Mouse (Mus musculus): Measurements from ENCODE around the gene Pik3r1. TPM values are rescaled to one million over a fixed set of nuclear protein-coding genes. Genes with fewer than 3 reads are reported as not detected.

Pik3r1 gene
- total and polyA plus RNA-seq, 3 experiments, result 13.4 to 125 (median 71.0) TPM

DNA sequence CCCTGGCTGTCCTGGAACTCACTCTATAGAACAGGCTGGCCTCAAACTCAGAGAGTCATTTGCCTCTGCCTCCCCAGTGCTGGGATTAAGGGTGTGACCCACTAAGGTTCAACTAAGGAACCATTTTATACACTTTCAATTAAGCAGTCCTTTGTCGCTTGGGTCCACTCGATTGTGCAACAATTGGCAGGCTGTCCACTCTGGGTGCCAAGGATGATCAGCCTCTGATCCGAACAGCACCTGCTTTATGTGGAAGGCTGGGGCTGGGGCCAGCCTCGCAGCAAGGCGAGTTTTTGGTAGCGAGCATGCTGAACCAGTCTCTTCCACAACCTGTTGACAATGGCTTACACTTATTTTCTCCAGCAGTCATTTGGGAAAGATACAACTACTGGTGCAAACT is 29.2 kb downstream of the Pik3r1 start:
- peak; percentile 70 for DNase-seq

DNA sequence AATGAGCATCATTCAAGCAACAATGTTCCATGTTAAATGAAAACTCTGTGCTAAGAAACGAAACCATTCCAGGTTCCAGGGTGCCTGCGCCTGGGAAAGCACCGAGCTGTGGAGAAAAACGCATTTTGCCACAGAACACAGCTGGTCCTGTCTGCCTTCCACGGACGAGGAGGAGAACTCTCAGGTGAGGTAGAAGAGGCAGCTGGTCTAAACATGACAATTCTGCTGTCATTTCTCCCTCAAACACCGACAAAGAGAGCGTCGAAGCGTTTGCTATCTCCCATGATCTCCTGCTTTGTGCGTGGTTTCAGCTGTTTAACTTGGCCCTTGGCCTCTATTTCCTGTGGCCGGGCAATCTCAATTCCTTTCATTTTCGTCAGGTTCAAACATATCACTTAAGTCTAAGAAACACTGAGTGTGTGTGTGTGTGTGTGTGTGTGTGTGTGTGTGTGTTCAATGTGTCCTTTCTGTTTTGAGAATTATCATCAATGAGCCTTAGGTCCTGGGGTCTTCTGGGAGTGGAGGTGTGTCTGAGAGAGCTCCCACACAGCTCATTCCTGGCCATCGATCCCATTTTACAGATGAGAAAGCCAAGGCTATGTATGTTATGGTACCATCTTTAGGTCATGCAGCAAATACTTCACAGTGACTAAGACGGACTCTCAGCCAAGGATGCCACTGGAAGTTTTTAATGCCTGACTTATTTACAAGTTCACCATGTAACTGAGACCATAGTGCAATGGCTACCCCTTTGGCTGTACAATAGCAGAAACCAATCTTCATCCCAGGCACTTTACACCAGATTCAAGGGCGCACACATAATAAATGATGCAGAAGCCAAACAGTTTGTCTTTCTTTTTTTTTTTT is 31.3 kb downstream of the Pik3r1 start:
- DNase-seq, result no peak

DNA sequence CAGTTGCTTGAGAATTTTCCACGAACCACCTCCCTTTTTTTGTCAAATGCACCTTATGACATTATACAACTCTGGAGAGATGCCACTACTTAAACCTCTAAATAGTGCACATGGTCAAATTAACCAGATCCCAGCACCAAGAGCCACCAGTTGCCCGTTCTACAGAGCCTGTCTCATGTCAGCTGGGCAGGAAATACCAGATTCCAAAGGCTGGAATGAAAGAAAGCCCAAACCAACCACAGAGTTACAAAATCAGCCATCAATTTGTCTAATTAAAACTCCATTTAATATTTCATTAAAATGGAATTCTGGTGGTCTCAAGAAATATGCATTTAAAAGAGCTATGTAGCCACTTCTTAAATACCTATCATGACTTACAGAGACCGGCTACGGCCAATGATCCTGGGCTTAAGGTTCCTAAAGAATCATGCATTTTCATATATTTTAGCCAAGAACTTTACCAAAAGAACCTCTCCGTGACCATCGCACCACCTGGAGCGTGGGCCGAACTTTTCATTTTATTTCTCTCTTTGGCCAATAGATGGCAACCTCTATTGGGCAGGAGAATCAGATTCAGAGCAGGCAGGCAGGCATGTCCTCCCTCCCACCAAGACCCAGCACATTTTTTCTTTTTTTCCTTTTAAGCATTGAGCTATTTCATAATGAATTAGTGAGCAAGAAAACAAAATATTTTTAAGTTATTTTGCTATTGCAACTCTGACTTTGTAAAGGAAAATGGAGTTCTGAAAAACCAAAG is 32.5 kb downstream of the Pik3r1 start:
- DNase-seq, result no peak

DNA sequence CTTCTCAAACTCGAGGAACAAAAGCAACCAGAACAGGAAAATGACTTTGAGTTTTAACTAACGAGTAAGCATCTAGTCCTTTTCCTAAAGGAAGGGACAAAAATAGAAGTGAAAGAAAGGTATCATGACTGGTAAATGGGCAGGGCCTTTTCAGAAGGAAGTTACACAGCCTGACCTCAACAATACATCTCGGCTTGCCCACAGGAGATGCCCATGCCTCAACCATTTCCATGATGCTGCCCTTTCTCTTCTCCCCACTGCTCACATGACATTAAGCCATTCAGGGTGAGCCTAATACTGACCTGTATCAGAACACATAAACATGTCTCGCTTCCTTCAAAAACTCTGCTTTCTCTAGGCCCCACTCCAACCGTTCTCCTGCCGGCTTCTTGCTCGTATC is 33.8 kb downstream of the Pik3r1 start:
- DNase-seq, result no peak

DNA sequence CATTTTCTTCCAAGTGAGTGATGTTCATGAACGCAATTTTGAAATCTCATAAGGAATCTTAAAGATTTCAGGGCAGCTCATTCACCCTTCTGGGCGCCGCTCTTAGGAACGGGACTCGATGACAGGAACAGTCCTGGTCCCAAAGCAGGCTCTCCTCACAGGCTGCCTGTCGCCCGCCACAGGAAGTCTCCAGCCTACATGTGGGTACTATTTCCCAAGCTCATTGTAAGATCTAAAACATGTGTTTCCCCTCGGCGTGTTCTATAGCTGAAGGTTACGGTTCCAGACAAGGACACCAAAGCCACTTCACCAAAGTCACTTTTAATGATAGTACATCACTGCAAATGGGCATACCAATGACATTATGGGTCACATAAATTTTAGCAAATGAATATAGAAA is 35.3 kb downstream of the Pik3r1 start:
- no peak for DNase-seq

DNA sequence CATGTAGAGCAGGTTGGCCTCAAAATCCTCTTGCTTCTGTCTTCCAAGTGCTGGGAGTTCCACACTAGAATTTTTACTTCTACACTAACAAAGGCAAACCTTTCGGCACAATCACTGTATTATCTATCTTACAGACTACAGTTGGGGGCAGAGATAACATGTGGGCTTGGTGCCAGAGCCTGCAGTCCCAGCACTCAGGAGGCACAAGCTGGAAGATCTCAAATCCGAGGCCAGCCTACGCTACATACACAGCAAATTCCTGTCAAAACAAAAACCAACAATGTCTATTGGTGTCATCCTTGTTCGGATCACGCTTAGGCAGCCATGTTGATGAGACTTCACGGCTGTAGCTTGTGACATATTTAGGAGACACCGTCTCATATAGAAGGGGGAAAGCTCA is 36.2 kb downstream of the Pik3r1 start:
- DNase-seq, result no peak

DNA sequence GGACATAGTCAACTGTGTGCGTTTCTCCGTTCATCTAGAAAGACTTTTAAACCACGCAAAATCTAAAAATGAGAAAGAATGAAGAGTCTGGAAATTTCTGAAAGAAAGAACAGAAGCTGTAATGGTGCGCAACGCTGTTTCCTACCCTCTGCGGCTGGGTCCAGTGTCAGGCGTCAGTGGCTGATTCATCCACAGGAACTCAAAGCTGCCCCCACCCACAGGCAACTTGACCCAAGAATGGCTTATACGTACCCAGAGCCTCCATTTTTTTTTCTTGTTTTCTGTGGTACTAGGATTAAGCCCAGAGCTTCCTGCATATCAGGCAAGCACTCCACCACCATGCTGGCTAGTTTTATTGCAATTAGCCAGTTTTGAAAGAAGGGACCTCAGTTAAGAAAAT is 37.7 kb downstream of the Pik3r1 start:
- no peak for DNase-seq

DNA sequence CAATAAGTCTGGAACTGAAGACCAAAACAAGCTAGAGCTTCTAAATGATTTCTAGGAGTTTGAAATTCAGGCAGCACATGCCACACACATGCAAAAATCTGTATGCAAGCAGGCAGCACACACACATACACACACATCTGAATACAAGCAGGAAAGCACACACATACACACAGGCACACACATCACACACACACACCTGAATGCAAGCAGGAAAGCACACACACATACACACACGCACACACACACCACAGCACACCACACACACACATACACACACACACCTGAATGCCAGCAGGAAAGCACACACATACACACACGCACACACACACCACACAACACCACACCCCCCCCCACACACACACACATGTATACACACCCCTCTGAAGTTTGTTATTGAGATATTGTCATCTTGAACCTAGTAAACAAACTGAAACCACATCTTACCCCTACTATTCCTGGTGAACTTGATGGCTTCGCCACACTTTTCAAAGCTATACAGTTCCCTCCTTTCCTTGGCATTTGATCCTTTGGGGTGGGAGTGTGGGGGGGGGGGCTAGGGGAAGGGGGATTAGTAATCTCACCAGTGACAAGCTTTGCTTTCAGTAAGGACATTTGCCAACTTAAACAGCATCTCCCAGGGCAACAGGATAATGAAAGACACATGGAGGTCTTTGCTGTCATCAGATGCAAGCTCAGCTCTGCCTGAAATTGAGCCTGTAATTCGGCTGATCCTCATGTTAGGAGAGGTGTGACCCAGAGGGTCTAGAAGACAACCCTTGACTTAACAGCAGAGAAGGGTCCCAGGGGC is 38.6 kb downstream of the Pik3r1 start:
- no peak for DNase-seq

DNA sequence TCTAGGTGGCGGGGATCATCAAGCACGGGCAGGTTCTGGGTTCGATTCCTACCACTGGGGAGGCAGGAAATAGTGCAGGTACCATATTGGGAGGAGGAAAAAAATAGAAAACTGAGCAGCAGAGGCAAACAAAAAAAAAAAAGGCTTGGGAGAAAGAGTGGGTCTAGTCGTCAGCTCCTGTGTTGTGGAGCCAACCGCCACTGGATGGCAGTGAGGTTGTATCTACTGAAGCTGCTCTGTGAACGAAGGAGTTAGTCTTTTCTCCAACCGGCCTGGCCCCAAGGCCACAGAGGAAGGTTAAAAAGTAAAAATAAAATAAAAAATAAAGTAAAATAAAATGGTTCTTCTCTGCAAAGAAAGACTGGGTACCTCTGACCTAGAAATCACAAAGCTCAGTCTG is 39.2 kb downstream of the Pik3r1 start:
- no peak for DNase-seq

DNA sequence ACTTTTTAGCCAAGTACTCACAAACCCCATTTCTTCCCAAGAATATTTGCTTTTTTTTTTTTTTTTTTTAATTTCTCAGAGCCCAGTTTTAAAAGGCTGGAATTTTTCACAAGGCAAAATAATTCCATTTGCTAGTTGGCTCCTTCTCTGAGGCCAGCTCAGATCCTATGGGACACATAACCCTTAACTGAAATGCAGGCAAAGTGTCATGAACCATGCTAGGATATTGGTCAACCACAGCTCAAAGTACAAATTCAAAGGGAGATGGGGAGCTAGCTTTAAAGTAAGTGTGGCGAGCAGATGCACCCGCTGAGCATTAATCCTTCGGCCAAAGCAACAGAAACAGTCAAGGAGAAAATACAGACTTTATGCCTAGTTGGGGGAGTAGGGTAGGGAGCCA is 39.7 kb downstream of the Pik3r1 start:
- DNase-seq, result no peak

DNA sequence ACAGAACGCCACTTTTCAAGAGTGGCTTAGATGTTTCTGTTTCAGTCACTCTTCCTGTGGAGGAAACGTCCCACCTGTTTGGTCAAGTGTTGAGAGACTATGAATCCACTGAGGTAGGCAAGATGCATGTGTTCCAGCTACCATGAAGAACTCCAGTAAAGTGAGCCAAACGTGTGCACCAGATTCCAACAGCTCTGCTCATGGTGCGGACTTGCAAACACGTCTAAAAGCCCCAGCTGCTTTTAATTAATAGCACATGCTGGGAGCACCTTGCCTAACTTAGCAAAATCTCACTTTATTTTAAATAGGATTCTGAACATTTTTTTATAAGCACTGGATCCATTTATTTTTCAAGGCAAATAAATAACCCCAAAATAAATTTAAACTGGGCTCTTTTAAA is 40.2 kb downstream of the Pik3r1 start:
- no peak for DNase-seq

DNA sequence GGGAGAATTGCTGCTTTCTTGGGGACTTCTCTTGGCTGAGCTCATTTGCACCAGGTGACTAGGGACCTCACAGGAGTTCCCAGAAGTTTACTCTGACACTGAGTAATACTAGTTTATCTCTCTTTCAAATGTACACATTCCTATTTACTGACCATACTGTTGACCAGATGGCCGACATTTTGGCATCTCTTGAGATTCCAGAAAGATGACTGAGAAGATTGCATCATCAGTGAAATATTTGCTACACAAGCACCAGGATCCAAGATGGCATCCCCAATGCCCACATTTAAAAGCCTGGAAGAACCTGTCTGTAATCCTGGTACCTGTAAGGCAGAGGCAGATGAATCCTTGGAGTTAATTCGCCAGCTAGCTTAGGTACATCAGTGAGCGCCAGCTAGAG is 41.1 kb downstream of the Pik3r1 start:
- no peak for DNase-seq

DNA sequence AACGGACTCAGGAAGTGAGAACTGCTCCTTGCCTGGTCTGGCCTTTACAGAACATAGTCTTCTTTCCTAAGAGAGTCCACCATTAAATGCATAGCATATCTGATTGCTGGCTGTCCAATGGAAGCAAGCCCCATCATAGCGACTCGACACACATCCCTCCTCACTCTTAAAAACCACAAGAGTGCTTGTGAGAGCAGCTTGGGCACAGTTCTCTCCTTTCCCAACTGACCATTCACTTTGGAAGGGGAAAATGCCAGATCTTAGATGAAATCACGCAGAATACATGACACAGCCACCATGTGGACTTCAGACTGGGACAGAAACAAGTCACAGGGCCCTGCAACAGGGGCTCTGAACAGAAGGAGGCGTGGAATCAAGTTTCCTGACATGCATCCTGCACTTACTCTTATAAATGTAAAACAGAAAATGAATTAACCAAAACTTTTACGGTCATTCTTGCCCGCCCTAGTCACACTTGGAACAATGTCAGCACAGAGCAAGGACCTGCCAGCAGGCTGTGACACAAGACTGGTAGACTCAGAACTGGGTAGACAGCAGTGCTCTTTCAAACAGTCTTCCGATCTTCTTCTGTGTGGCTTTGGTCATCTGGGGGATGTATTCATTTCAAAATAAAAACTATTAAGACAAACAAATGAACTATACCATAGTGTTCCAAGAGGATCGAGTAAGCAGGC is 46.0 kb downstream of the Pik3r1 start:
- peak; percentile 47 for DNase-seq

DNA sequence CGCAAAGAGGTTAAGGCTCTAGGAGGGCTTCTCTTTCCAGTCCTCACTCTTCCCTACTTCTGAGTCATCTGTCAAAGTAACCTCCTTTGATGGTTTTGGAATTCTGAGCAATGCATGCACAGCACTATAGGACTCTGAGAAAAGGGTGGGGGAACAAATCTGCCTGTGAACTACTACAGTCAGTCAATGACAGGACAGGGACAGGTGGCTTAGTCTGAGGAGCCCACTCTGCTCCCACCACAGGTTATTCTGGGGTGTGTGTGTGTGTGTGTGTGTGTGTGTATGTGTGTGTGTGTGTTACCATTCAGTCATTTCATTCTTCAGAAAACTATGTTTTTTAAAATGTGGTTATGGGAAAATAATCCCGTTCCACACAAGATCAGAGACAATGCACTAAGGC is 46.9 kb downstream of the Pik3r1 start:
- no peak for DNase-seq

DNA sequence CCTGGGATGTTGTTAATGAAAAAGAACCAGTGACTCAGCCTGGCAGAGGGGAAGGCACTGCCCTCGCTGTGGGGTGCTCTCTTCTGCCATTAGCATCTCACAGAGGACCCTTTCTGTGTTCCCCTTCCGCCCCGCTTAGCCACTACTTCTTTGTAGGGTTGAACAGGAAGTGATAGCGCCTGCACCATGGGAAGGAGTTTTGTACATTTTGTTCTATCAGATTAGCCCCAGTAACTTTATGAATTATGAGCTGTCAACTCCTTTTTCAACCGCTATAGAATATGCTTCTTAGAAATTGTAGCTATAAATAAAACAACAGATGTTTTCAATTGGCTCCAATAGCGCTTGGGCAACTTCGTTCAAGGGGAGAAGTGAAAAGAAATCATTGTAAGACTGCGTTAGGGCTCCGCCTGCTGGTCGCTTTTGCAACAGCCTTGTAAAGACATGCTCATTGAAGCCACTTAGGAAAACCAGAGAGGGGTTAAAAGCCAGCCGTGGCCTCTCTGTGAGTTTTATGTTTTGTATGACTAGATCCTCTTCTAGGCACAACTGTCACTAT is 48.6 kb downstream of the Pik3r1 start:
- DNase-seq, result peak; percentile 78

DNA sequence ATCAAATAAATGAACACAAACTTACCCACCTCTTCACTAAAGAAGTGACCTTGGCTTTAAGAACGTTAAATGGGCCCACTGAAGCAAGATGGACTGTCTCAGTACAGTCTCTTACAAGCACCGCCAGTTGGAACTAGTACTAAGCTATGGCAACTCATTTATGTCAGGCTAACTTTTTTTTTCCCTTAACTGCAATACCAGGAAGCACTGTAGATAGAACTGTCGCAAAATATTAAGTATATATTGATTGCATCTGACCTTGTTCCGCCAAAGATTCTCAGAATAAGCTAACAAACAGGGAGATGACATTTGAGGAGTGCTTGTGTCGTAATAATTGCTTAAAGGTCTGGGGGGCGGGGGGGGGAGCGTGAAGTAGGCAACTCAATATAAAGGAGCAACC is 49.3 kb downstream of the Pik3r1 start:
- no peak for DNase-seq

DNA sequence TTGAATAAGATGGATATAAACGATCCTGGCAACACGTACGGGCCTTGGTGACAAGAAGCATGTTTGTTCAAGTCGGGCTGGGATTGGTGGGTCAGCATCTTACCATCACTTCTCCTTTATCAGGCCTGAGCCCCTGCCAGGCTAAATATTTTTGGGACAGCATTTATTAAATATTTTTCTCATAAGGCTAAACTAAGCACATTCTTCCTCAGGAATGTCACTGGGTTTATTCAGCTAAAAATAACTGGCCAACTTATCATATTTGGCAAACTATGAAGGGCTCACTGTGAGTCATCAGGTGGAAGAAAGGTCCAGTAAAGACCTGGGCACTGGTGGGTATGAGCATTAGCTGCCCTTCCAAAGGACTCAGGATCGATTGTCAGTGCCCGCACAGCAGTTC is 50.2 kb downstream of the Pik3r1 start:
- peak; percentile 57 for DNase-seq

DNA sequence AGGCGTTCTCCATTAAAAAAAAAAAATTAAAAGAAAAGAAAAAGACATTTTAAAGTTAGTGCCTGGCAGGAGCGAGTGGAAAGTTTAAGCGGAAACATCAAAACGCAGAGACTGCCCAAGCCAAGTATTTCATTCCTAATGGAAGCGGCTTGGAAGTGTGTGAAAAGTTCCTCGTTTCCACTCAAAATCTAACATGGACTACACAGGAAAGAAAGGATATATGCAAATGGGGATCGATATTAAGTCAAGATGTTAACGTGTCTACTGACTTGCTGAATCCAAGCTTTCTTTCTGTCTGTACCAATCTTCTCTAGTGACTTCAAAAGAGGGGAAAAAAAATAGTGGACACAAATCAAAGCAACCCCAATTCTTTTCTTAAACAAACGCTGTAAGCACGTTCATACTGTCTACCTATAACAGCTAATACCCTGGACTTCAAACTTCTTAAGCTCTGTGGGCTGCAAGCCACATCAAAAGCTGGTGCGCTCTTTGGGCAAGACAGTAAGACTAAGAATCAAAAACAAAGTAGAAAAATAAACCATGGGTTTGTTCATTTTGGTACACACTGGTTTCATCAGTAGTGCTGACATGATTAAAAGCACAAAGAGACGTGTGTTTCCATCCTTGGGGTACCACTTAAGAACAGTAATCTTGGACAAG is 54.5 kb downstream of the Pik3r1 start:
- DNase-seq, result no peak

DNA sequence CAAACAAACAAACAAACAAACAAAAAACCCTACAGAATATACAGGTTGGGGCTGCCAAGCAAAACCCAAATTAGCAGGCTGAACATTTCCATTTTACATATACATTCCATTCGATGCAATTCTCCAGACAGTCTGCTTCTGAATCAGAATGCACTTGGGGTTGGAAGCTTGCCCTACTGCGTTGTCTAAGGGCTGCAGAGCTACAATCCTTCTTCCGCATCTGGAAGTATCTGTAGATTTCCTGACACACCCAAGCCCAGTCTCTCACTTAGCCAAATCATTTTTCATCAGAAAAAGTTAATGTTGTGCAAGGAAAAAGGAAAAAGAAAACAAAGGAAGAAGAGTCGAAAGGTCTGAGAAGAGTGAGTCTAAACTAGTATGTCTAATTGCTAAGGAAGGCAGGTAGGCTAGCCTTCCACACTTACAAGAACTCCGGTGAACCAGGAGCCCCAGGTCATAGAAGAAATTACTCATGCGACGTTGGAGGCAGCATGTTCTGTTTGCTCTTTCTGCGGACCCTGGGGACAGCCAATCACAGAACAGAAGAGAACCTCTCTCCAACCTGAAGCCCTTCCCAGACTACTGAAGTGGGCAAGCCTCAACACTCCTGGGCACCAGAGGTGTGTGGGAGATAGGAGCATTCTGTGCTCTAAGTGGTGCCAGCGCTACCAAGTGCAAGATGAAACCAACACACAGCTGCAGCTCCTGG is 55.1 kb downstream of the Pik3r1 start:
- DNase-seq, result no peak

DNA sequence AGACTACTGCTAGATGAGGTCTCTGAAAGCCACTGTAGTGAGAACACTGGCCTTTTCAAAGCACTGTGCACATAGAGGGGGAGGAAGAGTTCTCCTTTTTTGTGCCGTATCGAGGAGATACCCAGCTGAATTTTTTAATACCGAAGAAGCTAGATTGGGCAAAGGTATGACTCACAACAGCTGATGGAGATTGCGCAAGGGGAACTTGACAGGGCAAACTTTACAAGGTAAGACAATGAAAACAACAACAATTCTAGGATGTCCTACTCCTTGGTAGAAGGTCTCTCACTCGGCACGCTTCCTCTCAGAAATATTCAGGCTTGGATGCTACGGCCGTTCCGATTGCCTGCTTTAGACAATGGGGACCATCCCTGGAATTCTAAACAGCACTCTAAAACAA is 55.9 kb downstream of the Pik3r1 start:
- DNase-seq, result peak; percentile 64

DNA sequence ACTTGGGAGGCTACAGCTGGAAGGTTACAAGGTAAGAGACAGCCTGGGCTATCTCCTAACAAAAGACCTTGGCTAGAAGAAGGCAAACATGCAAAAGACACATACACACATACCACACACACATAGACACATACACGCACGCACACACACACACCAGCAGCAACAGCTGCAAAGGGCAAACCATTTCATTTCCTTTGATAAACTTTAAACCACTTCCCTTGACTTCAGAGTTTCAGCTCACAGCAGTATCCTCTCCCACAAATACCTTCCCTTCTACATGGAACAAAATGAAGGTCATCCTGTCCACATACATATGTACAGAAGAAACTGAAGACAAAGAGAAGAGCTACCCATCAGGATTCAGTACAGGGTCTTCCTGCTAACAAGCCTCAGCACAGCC is 56.7 kb downstream of the Pik3r1 start:
- DNase-seq, result no peak
